Mouse (Mus musculus) embryo, embryonic 11.5 days (tissue): ENCODE results near the gene Rnf157.

Source experiments
- DNase-seq: peaks from one replicate; pipeline ENCODE4 v3.0.0-alpha.2; 2012; ENCODE audit warnings: low read depth, low spot score

Gene Rnf157

GRCm38 (mm10) chr11:116337531-116337930 is 75.3 kb downstream of the Rnf157 start:
- no peak for DNase-seq

GRCm38 (mm10) chr11:116337000-116337399 is 75.8 kb downstream of the Rnf157 start:
- DNase-seq = no peak

GRCm38 (mm10) chr11:116336393-116336792 is 76.4 kb downstream of the Rnf157 start:
- no peak for DNase-seq

GRCm38 (mm10) chr11:116335244-116336036 is 77.4 kb downstream of the Rnf157 start, which contains the start of gene Foxj1:
TSS of gene Foxj1 (minus strand) at chr11:116335399.
- DNase-seq = peak; percentile 91

GRCm38 (mm10) chr11:116334417-116334782 is 78.4 kb downstream of the Rnf157 start:
- DNase-seq = no peak

- no peak for DNase-seq
These were observed 79.1 kb downstream of the Rnf157 start for GRCm38 (mm10) chr11:116333526-116334416.

- no peak for DNase-seq
These were observed 79.9 kb downstream of the Rnf157 start for GRCm38 (mm10) chr11:116332983-116333270.

GRCm38 (mm10) chr11:116332232-116332982 is 80.4 kb downstream of the Rnf157 start:
- no peak for DNase-seq

GRCm38 (mm10) chr11:116330211-116330518 is 82.7 kb downstream of the Rnf157 start:
- DNase-seq = no peak

- DNase-seq = no peak
These were observed 83.3 kb downstream of the Rnf157 start for GRCm38 (mm10) chr11:116329314-116330210.

GRCm38 (mm10) chr11:116326963-116327603 is 85.7 kb downstream of the Rnf157 start:
- no peak for DNase-seq

- peak; percentile 73 for DNase-seq
These were observed 93.8 kb downstream of the Rnf157 start for GRCm38 (mm10) chr11:116318719-116319659.

- no peak for DNase-seq
These were observed 100.5 kb downstream of the Rnf157 start for GRCm38 (mm10) chr11:116312359-116312758.

- DNase-seq = no peak
These were observed 101.7 kb downstream of the Rnf157 start for GRCm38 (mm10) chr11:116311169-116311568.

- no peak for DNase-seq
These were observed 103.2 kb downstream of the Rnf157 start for GRCm38 (mm10) chr11:116309601-116310000.

- no peak for DNase-seq
These were observed 104.9 kb downstream of the Rnf157 start for GRCm38 (mm10) chr11:116307762-116308531.

- no peak for DNase-seq
These were observed 105.7 kb downstream of the Rnf157 start, which contains the start of gene Exoc7 for GRCm38 (mm10) chr11:116307019-116307725. TSS of gene Exoc7 (minus strand) at chr11:116307233.
